Mouse (Mus musculus): ENCODE data around the gene Fndc1. TPM values are rescaled to one million over a fixed set of nuclear protein-coding genes. Genes with fewer than 3 reads are reported as not detected.
A peak's percentile ranks its signal among the peaks of the same experiment; 100 is the strongest.

Fndc1 gene
- total and polyA plus RNA-seq, 2 experiments from 2014 or later: 5.6 to 8.5 TPM

DNA sequence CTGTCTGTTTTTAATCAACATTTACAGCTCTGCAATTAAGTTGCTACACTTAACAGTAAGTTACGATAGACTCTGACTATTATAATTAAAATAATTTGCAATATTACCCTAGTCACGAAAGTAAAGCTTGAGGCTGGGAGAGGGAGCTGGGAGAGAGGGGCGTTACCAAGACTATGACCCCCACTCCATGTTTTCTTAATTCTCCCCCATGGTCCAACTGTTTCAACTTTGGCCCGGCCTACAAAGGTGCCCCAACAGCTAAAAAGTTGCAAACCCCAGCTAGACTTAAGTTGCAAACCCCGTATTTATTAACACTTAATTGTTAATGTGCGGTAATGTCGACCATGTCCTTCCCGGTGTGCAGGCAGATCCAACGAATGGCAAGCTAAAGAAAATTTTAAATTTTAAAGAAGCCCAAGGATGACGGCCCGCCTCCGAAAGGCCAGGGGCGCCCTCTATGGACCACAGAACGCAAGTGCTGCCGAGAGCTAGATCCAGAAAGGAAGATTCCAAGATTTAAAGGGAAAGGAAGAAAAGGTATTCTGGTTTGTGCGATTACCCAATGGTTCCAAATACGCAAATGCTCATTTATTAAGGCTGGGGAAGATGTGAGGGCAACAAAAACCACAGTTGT, 5.4 kb downstream of the Fndc1 start:
- DNase-seq (peak; percentile 83), ATAC-seq (peak; percentile 42; the same call in 1 of the 2 replicates)
- no peak overlapping the region for H3K9ac ChIP-seq
- TF ChIP-seq CTCF (IDR thresholded peaks at IDR 0.05; ENCODE audit: low read depth): peak; percentile 90
- no peaks in the 10 kb centered on the region for H3K4me1 ChIP-seq (ENCODE audit: insufficient read depth)
- no peaks in the 10 kb centered on the region for H3K9me3 ChIP-seq (ENCODE audit: low read length)
- H3K27me3 ChIP-seq (ENCODE audit: insufficient read depth, low read length): peaks cover 7% of the 10 kb centered on the region; the same call in 1 of the 2 replicates
- 32% methylated on average over 17 of the region's 17 CpGs for WGBS
- no peak overlapping the region for H3K27ac ChIP-seq (ENCODE audit: low read depth, low read length)
- H3K36me3 ChIP-seq (ENCODE audit: insufficient read depth): no peaks in the 10 kb centered on the region
- no peak overlapping the region for H3K4me2 ChIP-seq (ENCODE audit: low read depth)
- H3K4me3 ChIP-seq (ENCODE audit: low read depth, low read length): no peak overlapping the region

DNA sequence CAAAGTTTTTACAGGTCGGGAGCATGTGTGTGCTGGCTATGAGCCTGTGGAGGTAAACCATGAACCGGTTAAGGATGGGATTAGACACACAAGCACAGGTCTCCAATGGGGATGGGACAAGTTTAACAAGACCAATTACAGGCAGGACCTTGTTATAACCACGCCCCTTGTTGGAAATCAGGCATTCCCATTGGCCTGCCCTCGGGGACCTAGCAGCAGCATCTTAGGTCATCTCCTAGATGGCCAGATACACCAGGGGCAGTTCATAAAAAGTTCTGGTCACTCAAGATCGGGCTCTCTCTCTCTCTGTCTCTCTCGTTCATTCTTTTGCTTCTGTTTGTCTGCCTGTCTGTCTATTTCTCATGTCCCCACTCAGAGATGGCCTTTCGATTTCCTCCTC, 6.9 kb downstream of the Fndc1 start:
- Histone ChIP-seq H3K4me3 (ENCODE audit: low read depth, low read length) (no peak overlapping the region), H3K4me2 (ENCODE audit: low read depth) (no peak overlapping the region), H3K27ac (ENCODE audit: low read depth, low read length) (no peak overlapping the region), H3K4me1 (ENCODE audit: insufficient read depth) (no peaks in the 10 kb centered on the region), H3K9ac (no peak overlapping the region), H3K9me3 (ENCODE audit: low read length) (no peaks in the 10 kb centered on the region), H3K36me3 (ENCODE audit: insufficient read depth) (no peaks in the 10 kb centered on the region), H3K27me3 (ENCODE audit: insufficient read depth, low read length) (no peaks in the 10 kb centered on the region; the same call in 1 of the 2 replicates)
- 89% methylated on average over 7 of the region's 7 CpGs for WGBS
- no peak for TF ChIP-seq CTCF (IDR thresholded peaks at IDR 0.05; ENCODE audit: low read depth)
- no peak for DNase-seq
- ATAC-seq: no peak

DNA sequence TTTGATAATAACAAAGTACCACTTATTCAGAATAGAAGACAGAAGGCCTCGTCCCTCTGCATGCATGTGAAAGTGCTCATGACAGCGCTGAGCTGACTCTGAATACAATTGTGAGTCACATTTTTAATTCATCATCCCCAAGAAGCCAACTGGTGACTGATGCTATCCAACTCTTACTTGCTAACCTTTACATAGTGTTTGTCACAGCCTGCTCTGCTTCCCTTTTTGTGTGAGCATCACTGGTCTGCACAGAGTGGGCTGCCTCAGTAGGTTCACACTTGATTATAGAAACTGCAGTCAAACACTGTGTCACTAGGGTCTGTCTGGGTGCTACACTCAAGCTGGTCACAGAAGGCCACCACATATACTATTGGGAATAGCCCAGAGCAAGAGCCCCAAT, 10.5 kb downstream of the Fndc1 start:
- peak; percentile 50 for ATAC-seq
- DNase-seq: no peak

DNA sequence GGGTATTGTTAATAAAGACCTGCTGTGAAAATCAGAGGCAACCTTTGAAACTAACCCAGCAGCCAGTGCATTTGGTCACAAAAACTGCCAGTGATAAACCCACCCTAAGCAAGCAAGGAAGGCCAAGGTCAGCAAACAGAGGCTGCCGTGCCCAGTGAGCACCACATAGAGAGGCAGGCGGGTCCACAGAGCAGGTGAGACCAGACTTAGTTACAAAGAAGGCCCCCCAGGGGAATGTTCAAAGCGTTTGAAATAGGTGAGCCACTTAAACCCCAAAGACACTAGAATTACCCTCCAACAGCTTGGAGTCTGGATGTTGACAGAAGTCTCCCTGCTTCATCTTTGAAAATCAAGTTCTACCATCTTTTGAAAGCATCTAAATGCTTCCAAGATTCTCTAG, 12.7 kb downstream of the Fndc1 start:
- no peak for TF ChIP-seq CTCF (IDR thresholded peaks at IDR 0.05; ENCODE audit: low read depth)
- 62% methylated on average over 3 of the region's 3 CpGs for WGBS
- ATAC-seq: no peak

More for the DNA sequence above, 10.5 kb downstream of the Fndc1 start:
- H3K4me3 ChIP-seq (ENCODE audit: low read depth, low read length): no peak overlapping the region
- no peaks in the 10 kb centered on the region for H3K36me3 ChIP-seq (ENCODE audit: insufficient read depth)
- H3K4me2 ChIP-seq (ENCODE audit: low read depth): no peak overlapping the region
- H3K27me3 ChIP-seq (ENCODE audit: insufficient read depth, low read length): no peaks in the 10 kb centered on the region
- no peak overlapping the region for H3K9ac ChIP-seq
- H3K4me1 ChIP-seq (ENCODE audit: insufficient read depth): no peaks in the 10 kb centered on the region
- WGBS: 63% methylated on average over 2 of the region's 2 CpGs
- no peak for TF ChIP-seq CTCF (IDR thresholded peaks at IDR 0.05; ENCODE audit: low read depth)
- H3K9me3 ChIP-seq (ENCODE audit: low read length): no peaks in the 10 kb centered on the region
- no peak overlapping the region for H3K27ac ChIP-seq (ENCODE audit: low read depth, low read length)

DNA sequence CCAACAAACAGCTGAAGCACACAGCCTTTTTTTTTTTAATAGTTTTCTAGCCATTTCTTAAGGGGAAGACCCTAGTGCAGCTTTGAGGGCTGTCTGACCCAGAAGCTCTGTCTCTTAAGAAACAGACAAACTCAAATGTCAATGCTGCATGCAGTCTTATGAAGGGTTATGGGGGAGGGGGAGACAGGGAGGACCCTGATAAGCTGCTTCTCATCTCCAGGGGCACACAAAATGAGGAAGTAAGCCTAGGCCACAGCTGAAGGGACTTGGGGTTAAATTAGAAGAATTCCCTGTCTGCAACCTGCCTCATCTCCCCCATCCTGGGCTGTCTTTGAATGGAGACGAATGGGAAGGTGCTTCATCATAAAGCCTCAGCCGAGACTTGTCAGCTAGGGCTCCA, 19.1 kb downstream of the Fndc1 start:
- no peak for TF ChIP-seq CTCF (IDR thresholded peaks at IDR 0.05; ENCODE audit: low read depth)
- no peak for ATAC-seq
- H3K27ac ChIP-seq (ENCODE audit: low read depth, low read length): no peak overlapping the region
- no peak overlapping the region for H3K9ac ChIP-seq
- WGBS: 80% methylated on average over 2 of the region's 2 CpGs
- no peak overlapping the region for H3K4me3 ChIP-seq (ENCODE audit: low read depth, low read length)
- H3K9me3 ChIP-seq (ENCODE audit: low read length): no peaks in the 10 kb centered on the region
- H3K36me3 ChIP-seq (ENCODE audit: insufficient read depth): no peaks in the 10 kb centered on the region
- no peaks in the 10 kb centered on the region for H3K27me3 ChIP-seq (ENCODE audit: insufficient read depth, low read length)
- no peaks in the 10 kb centered on the region for H3K4me1 ChIP-seq (ENCODE audit: insufficient read depth)
- H3K4me2 ChIP-seq (ENCODE audit: low read depth): no peak overlapping the region
- DNase-seq: no peak

More for the DNA sequence above, 12.7 kb downstream of the Fndc1 start:
- H3K4me1 ChIP-seq (ENCODE audit: insufficient read depth): no peaks in the 10 kb centered on the region
- no peak overlapping the region for H3K27ac ChIP-seq (ENCODE audit: low read depth, low read length)
- H3K9me3 ChIP-seq (ENCODE audit: low read length): no peaks in the 10 kb centered on the region
- H3K9ac ChIP-seq: no peak overlapping the region
- H3K27me3 ChIP-seq (ENCODE audit: insufficient read depth, low read length): no peaks in the 10 kb centered on the region
- no peak for DNase-seq
- H3K36me3 ChIP-seq (ENCODE audit: insufficient read depth): no peaks in the 10 kb centered on the region
- no peak overlapping the region for H3K4me2 ChIP-seq (ENCODE audit: low read depth)
- no peak overlapping the region for H3K4me3 ChIP-seq (ENCODE audit: low read depth, low read length)

DNA sequence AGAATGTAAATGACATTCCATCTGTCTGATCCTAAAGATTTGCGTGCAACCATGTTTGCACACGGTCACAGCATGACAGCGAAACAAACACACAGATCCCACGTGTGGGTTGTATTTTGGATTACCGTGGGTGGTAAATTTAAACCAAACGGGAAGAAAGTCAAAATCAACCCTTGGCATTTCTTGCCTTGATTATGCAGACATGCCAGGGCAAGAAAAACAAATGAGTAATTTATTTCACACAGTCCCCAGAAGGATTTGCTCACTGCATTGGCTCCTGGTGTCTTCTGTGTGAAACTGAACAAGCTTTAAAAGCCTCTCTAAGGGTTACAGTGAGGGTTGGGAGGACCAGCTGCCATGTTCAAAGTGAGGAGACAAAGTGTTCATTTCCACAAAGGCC, 22.0 kb downstream of the Fndc1 start:
- Histone ChIP-seq H3K36me3 (ENCODE audit: insufficient read depth) (no peaks in the 10 kb centered on the region), H3K9me3 (ENCODE audit: low read length) (no peaks in the 10 kb centered on the region), H3K27ac (ENCODE audit: low read depth, low read length) (no peak overlapping the region), H3K4me3 (ENCODE audit: low read depth, low read length) (no peak overlapping the region), H3K4me1 (ENCODE audit: insufficient read depth) (no peaks in the 10 kb centered on the region), H3K27me3 (ENCODE audit: insufficient read depth, low read length) (no peaks in the 10 kb centered on the region), H3K4me2 (ENCODE audit: low read depth) (no peak overlapping the region), H3K9ac (no peak overlapping the region)
- peak; percentile 70 for ATAC-seq
- WGBS: 52% methylated on average over 6 of the region's 6 CpGs
- no peak for TF ChIP-seq CTCF (IDR thresholded peaks at IDR 0.05; ENCODE audit: low read depth)
- DNase-seq: peak; percentile 34

DNA sequence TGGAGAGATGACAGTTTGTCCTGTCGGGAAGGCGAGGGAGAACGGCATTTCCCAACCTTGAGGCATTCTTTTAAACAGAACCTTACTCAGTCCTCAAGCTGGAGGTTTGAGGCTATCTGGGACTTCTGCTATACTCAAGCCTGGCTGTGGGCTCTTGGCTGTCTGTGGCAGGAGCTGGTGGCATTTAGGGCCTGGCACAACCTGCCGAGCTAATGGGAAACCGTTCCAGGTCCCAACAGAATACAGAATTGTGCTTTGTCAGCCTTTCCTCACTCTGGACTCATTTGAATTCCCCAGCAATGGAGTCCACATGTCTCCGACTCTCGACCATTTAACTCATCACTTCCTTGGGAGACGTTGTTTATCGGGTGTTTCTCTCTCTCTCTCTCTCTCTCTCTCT, 24.6 kb downstream of the Fndc1 start:
- Histone ChIP-seq H3K4me1 (ENCODE audit: insufficient read depth) (no peaks in the 10 kb centered on the region), H3K27ac (ENCODE audit: low read depth, low read length) (no peak overlapping the region), H3K9me3 (ENCODE audit: low read length) (no peaks in the 10 kb centered on the region), H3K36me3 (ENCODE audit: insufficient read depth) (no peaks in the 10 kb centered on the region), H3K9ac (no peak overlapping the region), H3K27me3 (ENCODE audit: insufficient read depth, low read length) (no peaks in the 10 kb centered on the region), H3K4me3 (ENCODE audit: low read depth, low read length) (no peak overlapping the region), H3K4me2 (ENCODE audit: low read depth) (no peak overlapping the region)
- no peak for TF ChIP-seq CTCF (IDR thresholded peaks at IDR 0.05; ENCODE audit: low read depth)
- WGBS: 64% methylated on average over 9 of the region's 9 CpGs
- no peak for ATAC-seq
- no peak for DNase-seq
